Mouse (Mus musculus) adrenal gland, adult 2 months (tissue): ENCODE data around the gene Gm47289. TPM values are rescaled to one million over a fixed set of nuclear protein-coding genes. Genes with fewer than 3 reads are reported as not detected.

Experiments
- DNase-seq: peaks from one replicate; pipeline ENCODE4 v3.0.0; 2021
- long read RNA-seq: library from polyadenylated mRNA; stranded (forward); transcript quantifications from one replicate; pipeline ENCODE4 v2.0.0, GENCODE M21; 2021
- polyA plus RNA-seq: library from polyadenylated mRNA; depleted of rRNA; stranded (reverse); fragments of >200 nt; gene quantifications from 2 replicates; pipeline ENCODE4 v1.2.3, GENCODE M21; 2012; rRNA removed
- total RNA-seq, 2 experiments: library from RNA; stranded (reverse); gene quantifications; 2 replicates each; pipeline ENCODE4 v1.2.3; 2021

The Gm47289 gene
- total RNA-seq (not detected), polyA plus RNA-seq (not detected in 2 replicates)
- long read RNA-seq: 0 reads

DNA sequence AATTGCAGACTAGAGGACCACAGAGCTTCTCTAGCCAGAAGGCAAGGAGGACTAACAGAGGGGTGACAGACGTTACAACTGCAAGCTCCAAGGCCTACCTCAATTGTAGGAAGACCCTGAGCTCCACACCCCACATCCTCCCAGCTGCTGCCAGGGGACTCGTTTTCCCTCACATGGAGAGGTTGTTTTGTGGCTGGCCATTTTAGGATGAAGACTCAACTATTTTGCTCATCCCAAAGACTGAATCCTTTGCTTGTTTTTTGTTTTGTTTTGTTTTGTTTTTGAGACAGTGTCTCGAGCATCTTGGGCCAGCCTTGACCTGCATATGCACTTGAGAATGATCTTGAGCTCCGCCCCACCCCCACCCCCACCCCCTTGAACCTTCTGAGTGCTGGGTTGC is at the start of gene Gm47289:
Gene Gm47289 (plus strand): TSS at position 301 of the 400 bp plus-strand sequence.
- DNase-seq: no peak

DNA sequence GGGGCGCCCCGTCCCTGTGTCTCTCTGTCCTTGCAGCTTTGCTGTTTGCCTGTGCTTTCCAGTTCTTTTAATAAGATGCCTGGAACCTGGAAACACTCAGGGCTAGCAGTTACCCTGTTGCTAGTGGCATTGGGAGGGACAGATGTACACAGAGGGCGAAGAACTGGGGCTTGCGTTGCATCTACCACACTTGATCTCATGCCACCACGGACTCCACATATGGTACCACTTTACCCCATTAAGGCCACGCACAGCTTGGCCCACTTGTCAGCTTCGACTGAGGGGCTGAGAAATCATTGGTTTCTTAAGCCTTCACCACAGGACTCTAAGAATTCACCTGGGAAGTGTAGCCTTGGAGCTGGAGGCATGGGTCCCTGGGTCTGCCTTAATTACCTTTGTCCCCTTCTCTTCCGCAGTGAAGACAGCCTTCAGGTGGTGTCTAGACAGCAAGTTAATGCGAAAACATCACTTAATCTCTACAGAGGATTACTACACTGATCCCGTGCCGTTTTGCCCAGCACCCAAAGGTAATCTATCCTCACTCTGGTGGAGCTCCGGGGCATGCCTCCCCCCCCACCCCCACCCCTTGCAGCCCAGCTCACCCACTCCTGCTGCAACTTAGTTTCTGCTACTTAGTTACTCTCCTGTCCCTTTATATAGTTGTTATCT is 49.1 kb upstream of the Gm47289 start:
- DNase-seq: no peak

DNA sequence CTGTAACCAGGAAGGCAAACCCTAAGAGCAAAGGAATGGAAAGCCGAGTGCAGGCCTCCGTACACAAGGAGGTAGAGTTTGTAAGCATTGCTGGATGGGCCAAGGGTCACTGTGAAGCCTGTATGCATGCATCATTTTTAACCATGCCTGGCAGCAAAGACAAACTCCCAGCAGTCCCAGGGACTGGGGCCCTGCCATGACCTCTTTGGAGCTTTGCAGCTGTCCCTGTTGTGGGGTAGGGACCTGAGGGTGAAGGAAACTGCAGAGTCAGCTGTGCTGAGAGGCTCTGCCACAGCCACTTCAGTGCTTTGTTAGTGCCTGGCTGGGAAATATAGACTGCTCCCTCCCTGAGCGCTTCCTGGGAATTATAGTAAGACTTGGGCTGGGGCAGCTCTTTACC is 48.3 kb upstream of the Gm47289 start:
- DNase-seq: no peak

DNA sequence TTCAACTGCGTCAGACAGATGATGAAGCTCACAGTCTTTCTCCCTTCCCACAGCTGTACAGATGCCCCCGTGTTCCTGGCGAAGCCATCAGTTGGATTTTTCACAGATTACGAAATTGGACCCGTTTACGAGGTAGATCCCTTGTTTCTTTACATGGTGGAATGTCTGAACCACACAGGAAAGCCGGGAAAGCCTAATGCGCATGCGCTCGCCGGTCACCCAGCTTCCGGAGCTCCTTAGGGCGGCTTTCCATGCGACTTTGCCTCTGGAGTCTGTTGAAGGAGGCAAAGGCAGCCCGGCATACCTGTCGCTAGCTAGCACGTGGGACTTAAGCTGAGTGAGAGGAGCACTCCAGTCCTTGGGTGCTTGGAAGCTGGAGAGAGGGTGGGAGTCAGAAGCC is 44.0 kb upstream of the Gm47289 start:
- DNase-seq: no peak

DNA sequence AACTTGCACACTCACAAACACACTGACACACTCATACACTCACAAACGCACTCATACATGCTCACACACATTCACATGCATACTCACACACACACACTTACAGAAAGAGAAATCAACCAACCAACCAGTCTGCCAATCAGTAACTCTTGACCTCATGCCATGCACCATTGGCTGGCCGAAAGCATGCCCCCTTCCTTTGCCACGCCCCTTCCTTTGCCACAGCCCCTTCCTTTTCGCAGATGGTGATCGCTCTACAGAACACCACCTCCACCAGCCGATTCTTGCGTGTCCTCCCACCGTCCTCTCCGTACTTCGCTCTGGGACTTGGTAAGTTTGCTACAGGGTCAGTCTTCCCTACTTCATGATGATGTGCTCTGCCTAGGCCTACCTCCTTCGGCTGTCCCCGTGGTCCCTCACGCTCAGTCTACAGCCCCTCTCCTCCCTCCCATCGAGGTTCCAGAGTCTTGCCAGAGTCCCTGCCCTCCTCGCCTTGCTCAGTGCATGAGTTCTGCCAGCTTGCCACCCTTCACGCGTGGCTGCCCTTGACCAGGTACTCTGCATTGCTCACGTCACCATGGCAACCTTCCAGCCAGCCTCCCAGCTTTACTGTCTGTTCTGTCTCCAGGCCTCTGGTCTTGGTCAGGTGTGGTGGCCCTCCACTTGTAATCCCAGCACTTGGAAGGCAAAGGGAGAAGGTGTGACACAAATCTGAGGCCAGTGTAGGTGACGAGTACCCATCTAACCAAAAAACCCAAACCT is 39.4 kb upstream of the Gm47289 start:
- DNase-seq: no peak

DNA sequence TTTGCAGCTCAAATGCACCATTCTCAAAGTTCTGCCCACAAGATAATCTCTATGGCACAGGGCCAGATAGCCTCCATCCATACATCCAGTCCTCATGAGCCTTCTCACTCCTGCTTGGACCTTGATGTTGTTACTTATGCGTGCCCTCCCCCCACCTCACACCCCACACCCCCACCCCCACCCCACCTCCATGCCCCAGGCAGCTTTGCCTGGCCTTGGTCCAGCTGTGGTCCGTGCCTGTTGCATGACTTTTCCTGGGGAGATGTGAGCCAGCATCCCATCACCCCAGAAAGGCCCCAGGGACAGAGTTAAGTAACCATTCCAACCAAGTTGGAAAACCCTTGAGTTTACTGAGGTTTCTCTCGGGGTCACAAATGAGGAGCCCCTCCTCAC is 38.8 kb upstream of the Gm47289 start:
- DNase-seq: no peak

DNA sequence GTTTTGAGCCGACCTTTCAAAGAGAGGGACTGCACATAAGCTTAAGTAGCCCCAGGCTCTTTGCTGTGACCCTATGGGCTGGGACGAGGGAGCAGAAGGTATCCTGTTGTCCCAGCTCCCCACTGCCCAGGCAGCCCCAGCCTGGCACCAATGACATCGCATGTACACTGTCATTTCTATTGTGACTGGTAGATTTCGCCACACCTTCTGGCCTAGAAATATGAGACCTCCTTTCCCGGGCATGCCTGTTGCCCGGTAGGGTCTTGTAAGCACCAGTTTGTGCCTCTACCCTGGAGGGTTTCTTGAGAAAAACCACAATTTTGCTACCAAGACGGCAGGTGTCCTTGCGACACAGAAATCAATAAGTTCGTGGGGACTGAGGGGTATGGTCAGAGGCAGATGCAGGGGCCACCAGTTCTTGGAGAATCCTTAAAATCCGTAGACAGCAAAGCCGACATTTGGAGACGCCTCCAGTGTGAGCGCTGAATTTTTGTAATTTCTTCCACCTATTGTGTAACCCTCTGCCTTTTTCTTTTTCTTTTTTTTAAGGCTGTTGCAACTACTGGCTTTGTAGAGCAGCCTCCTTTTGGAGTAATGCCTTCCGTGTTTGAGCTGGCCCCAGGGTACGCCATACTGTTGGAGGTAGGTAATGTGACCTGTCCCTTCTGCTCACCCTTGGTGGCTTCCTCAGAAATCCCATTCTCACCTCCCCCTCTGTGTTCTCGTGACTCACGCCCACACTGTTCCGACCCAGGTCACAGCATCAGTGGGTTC is 36.2 kb upstream of the Gm47289 start:
- no peak for DNase-seq

DNA sequence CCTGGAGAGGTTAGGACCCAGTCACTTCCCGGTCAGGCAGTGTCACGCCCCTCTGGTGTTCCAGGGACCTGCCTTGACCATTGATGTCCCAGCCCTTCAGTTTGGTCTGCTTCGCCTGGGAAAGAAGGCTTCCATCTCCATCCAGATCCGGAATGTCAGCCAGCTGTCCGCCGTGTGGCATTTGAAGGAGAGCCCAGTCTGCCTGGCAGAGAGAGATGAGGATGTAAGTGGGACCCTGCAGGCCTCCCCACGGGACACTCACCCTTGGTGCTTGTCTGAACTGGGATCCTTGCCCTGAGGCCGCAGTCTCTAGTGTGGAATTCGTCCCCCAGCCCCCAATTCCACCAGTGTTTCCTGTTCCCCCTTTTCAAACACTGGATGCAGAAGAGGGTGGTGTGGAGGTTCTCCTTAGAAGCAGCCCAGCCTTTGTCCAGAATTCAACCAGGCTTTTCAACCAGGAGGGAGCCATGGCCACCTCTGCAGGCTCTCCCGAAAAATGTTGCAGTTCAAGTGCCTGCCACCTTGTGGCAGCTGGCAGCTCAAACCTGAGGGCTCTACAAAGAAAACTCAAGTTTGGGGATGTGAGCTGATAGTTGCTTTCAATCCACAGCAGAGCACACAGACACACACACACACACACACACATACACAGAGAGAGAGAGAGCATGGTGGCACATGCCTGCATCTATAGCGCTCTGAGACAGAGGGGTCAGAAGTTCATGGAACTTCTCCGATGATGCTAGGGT is 30.4 kb upstream of the Gm47289 start:
- DNase-seq: no peak

DNA sequence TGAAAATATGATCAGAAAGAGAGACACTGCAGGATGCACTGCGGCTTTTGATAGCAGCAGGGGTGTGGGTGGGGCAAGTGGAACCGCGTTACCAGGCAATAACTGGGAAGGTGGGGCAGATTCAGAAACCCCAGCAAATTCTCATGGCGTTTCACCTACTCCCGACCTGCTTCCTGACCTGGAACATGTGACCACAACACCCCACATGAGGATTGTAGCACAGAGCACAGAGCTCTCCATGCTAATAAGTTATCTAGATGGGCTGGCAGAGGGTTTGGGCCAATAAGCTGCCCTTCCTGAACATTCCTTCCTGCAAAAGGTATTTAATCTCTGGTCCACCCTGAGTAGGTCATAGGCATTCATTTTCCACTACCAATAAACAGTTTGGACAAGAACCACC is 28.3 kb upstream of the Gm47289 start:
- no peak for DNase-seq

DNA sequence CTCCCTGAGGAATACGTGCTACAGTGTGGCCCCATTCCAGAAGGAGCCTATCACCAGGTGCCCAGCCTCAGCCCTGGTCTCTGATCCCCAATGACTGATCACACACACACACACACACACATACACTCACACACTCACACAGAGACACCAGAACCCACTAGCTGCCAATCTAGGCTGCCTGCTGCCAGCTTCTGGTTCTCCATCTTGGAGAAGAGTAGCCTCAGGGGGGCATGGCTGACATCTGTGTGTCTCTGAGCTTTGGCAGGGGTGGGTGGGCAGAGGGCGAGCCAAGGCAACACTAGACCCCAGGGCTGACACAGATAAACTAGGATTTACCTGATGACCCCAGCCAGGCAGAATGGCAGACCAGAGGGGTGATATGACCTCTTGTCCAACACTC is 20.1 kb upstream of the Gm47289 start:
- no peak for DNase-seq

DNA sequence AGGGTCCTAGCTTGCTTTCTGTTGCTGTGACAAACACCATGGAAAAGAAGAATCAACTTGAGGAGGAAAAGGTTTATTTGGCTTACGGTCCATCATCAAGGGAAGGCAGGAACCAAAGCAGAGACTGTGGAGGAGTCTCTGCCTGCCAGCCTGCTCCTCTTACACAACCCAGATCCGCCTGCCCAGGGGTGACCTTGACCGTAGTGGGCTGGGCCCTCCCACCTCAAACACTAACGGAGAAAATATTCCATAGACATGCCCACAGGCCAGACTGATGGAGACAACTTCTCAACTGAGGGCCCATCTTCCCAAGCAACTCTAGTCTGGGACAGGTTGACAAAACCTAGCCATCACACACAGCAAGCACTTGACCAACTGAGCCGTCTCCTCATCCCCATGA is 16.9 kb upstream of the Gm47289 start:
- peak; percentile 63 for DNase-seq

DNA sequence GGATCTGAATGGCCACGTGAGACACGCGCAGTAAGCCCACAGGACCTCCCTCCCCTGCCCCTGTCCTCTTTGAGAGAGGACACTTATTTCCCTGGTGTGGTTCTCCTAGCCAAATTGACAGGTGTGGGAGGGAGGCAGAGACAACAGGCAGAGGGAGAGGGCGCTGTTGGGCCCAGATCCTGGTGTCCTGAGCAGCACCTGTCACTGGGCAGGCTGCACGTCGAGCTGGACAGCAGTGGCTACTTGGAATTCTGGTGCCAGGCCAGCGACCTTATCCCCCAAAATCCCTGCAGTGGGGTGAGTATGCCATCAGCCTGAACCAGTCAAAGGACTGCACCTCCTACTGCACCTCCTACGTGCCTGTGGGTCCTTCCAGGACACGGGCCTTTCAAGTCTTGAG is 15.6 kb upstream of the Gm47289 start:
- no peak for DNase-seq

DNA sequence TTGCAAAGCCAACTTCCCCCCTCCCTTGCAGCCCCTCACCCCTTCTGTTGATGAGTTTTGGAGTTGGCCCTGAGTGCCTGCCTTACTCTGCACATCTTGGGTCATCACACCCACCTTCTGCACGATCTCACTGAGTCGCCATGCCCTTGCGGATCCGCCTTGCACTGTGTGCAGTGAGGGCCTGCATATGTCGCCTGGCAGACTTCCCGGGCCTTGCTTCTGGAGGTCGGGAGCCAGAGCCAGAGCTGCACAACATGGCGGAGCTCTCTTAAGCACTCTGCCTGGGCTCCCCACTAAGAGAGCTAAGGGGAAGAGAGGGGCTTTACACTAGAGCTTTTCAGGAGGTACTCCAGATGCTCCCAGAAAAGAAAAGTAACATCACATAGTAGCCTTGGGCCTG is 14.3 kb upstream of the Gm47289 start:
- no peak for DNase-seq

DNA sequence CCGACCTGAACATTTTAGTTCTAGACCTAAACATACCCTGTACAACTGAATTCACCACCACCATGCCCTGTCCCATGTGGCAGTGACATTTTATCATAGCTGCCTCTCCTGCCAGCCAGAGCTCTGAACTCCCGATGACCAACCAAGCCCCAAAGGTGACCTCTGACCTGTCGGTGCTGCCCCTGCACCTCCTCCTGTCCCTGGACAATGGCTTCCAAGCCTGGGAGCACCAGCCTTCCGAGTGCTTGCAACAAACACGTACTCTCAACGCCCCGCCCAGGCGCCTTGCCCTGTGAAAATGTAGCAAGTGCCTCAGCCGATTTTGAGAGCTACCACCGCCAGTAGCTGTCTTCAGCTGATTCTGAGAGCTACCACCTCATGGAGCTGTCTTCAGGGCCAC is 13.8 kb upstream of the Gm47289 start:
- DNase-seq: no peak

DNA sequence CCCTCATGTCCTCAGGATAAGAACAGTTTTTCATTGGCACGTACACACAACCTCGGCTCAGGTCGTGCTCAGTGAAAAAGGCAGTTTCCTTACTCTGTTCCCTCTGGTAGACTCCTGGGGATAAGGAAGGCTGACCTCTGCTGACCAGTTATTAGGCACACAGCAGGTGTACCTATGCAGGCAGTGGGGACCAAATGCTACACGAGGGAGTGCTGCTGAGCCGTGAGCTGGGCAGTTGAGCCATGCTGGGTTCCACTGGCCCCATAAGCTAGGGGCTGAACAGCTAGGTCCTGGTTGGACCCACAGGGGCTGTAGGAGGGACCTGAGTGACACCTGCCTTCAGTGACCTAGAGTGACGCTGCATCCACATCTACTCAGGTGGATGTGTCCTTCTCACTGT is 13.3 kb upstream of the Gm47289 start:
- DNase-seq: no peak

DNA sequence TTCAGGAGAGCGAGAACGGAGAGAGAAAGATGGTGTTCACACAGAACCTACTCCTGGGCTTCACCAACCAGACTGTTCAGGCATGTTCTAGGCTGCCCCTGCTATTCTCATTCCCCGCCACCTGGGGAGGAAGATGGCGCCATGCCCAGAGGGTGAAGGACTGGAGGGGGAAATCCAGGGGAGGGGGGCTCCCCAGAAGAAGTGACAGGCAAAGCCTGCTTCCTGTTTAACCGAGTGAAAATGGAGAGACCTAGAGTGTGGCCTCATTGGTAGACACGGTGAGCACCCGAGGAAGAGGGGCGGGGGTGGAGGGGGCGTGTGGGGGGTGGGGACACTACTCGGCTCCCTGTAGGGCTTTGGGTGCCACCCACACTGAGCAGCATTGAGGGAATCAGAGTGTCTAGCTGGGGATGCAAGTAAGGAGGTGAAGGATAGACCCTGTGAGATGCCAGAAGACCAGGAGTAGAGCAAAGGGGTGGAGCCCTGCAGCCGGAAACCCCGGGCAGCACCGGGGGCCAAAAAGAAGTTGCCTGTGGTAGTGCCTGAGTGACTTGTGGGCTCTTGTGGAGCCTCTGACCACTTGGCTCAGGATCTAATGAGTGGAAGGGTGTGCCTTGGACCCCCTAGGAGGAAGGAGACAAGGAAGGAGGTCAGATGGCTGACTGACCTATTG is 12.7 kb upstream of the Gm47289 start:
- no peak for DNase-seq

DNA sequence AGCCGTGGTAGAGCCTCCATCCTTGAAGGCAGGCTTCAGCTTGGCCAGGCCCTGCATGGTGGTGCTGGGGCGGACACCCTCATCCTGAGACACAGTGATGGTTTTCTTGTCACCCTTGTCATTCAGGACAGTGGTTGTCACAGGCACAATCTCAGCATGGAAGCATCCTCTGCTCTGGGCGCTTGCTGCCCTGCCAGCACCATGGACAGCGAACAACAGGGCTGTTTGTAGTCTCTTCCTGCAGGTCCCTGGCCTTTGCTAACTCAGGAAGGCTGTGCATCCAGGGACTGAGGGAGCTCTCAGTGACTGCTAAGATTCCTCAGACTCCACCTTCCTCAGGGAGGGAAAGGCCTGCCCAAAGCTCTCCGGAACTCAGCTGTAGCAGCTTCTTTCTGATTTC is 9.4 kb upstream of the Gm47289 start:
- peak; percentile 43 for DNase-seq

DNA sequence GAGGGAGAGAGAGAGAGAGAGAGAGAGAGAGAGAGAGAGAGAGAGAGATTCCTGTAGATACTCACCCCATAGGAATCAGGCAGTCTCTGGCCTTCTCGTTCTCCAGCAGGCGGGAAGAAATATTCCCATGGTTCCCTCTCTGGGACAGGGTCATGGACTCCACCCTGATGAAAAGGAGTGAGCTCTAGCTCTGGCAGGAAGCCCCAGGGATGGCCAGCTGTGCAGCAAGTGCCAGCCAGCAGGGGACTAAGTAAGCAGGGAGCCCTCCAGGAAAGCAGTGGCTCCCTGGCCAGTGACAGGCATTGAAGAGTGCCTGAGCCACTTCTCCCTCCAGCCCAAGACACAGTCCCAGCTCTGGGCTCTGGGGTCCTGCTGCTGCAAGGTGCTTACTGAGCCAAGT is 7.2 kb upstream of the Gm47289 start:
- no peak for DNase-seq

DNA sequence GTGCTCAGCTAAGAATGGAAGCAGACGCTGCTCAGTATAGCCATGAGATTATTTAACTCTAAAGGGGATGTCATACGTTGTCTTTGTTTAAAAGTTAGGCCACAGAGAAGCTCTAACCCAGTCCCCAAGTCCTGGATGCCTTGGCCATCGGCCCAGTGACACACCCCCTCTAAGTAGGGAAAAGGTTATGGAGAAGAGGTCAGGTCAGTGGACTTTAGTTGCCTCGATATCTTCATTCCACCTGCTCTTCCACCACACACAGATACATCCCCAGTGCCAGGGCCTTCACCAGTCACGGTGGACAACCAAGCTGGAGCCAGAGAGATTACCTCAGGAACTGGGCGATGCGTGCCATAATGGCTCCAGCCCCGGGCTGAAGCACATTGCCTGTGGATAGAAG is 3.5 kb upstream of the Gm47289 start:
- DNase-seq: peak; percentile 20

DNA sequence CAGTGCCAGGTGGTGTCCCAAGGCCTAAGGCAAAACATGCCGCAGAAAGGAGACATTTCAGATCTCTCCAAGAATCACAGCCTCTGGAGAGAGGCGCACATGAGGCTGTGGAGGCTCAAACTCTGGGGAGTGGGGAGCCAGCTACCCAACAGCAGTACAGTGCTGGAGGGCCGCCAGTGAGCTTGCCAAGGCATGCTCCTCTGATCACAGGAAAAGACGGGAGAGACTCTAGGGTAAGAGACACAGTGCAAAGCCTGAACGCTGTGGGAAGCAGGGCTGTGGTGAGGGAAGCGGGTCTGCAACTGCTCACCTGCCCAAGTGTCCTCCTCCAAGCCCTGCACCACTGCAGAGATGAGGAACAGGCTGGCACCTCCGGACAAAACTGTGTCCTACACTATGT is 3.1 kb upstream of the Gm47289 start:
- DNase-seq: peak; percentile 18

DNA sequence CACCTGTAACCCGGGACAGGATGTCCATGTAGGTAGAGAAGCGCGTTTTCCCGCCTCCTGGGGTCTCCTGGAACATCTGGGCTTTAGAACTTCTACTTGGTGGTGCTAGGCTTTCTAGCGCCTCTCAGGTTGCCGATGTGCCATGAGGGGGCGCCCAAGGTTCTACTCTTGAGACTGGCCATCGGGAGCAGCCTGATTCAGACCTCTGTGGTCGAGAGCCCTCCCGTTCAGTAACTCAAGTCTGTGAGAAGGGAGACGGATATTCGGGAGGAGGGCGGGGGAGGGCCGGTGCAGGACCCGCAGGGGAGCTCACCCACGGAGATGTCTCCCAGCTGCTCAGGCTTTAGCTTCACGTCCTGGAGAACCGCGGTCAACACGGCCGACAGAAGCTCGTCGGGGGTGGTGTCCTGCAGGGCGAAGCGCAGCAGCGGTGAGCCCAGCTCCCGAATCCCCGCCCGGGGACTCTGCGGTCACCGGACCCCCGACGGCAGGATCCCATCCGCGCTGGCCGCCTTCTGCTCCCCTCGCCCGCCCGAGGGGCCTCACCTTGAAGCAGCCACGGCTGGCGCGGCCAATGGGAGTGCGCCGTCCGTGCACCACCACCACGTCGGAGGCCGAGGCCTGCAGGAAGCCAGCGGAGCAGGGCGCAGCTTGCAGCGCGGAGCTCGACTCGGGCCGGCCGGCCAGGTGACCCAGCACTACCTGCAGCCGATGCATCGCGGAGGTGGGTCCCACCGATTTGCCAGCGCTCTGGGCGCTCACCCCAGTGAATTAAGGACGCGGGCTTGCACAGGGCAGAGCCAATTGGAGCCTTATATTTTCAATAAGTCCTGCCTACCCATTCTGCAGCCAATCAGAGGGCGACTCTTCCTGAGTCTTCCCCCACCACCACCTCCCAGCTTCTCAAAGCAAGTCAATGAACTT is 2.4 kb upstream of the Gm47289 start, which contains the start of gene Acaa1b:
Gene Acaa1b (minus strand): TSS at position 816 of the 924 bp plus-strand sequence.
- peak; percentile 81 for DNase-seq
